In the genomic region with DNA sequence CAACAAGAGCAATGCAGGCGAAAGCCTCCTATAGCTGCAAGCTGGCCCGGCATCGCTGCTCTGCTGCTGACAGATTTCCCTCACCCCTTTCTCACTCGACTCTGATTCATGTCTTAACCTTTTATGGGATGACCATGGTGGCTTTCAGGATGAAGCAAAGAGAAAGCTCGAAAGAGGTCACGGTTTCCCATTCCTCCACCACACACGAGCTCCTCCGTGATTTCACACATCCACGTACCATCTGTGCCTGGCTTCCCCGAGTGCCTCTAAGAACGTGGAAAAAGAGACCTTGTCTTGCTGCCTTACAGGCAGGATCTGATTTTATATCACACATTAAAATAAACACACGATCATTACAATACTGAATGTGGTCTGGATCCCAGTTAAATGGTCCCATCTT, we compare ENCODE assay signal across 21 mouse cellular contexts.
DNase-seq lines count a peak whose midpoint lies in the region; ATAC-seq and TF ChIP-seq lines count a peak whose summit lies in the region.
"Had no signal": no experiment of that assay in that cellular context is flagged by ENCODE, and none has a peak within 500 bp of the region (broad histone marks: within the 10 kb centered on the region; RNA-seq: fewer than 3 reads in every experiment).

No protein-coding gene starts in this region.

- peak overlapping the region; percentile 49 for H3K27ac ChIP-seq in midbrain, embryonic 15.5 days
- no peak overlapping the region for H3K27ac ChIP-seq in midbrain, postnatal 0 days (ENCODE audit: low read depth, low read length)
- H3K27ac ChIP-seq in heart, embryonic 12.5 days (ENCODE audit: poor library complexity, severe bottlenecking): no peak overlapping the region
- H3K27ac ChIP-seq: hindbrain, embryonic 12.5 days; kidney, postnatal 0 days; limb, embryonic 15.5 days; midbrain, embryonic 12.5 days; neural tube, embryonic 12.5 days had no signal

- H3K36me3 ChIP-seq in midbrain, embryonic 15.5 days (replicated peaks): no peaks in the 10 kb centered on the region
- H3K36me3 ChIP-seq in midbrain, postnatal 0 days (ENCODE audit: insufficient read depth, low read length): no peaks in the 10 kb centered on the region
- no peaks in the 10 kb centered on the region for H3K36me3 ChIP-seq in heart, embryonic 12.5 days
- H3K36me3 ChIP-seq: hindbrain, embryonic 12.5 days; limb, embryonic 15.5 days; midbrain, embryonic 12.5 days; neural tube, embryonic 12.5 days had no signal

- peak; percentile 39 to 53 for DNase-seq in cerebellum, postnatal 36 days
- no peak for DNase-seq in midbrain, postnatal 0 days (ENCODE audit: low spot score)
- peak; percentile 67 to 87 for DNase-seq in frontal cortex, adult 2 months (ENCODE audit: extremely low spot score in 1 of 2, low spot score in 1 of 2)
- DNase-seq in right cerebral cortex, postnatal 25 days: peak; percentile 58
- no peak for DNase-seq in testis, postnatal 14 days (ENCODE audit: low spot score)
- DNase-seq: adrenal gland, postnatal 36 days; B cell, adult 2 months; layer of hippocampus, adult 9-11 months; liver, postnatal 0 days; lung, postnatal 36 days had no signal

- ATAC-seq in cerebellum, adult (ENCODE audit: insufficient number of reproducible peaks, low FRiP score, low TSS enrichment): no peak
- ATAC-seq in midbrain, embryonic 15.5 days (replicated peaks): peak; percentile 16; the same call in 1 of the 2 replicates
- no peak for ATAC-seq in midbrain, postnatal 0 days (ENCODE audit: low FRiP score)
- no peak for ATAC-seq in heart, embryonic 12.5 days (ENCODE audit: insufficient number of reproducible peaks, low FRiP score)
- ATAC-seq: intestine, embryonic 16.5 days; liver, postnatal 0 days; Patski had no signal

- H3K4me1 ChIP-seq in midbrain, embryonic 15.5 days: 0 out of 2 replicates have a peak, but pooled peaks cover 3% of the 10 kb centered on the region
- no peaks in the 10 kb centered on the region for H3K4me1 ChIP-seq in midbrain, postnatal 0 days (ENCODE audit: insufficient read depth, low read length)
- H3K4me1 ChIP-seq in heart, embryonic 12.5 days (replicated peaks): 0 out of 2 replicates have a peak, but pooled peaks cover 7% of the 10 kb centered on the region
- H3K4me1 ChIP-seq: hindbrain, embryonic 12.5 days; limb, embryonic 15.5 days; neural tube, embryonic 12.5 days had no signal

- H3K4me3 ChIP-seq in midbrain, embryonic 15.5 days: no peak overlapping the region
- H3K4me3 ChIP-seq in midbrain, postnatal 0 days (ENCODE audit: low read depth, low read length): no peak overlapping the region
- H3K4me3 ChIP-seq in heart, embryonic 12.5 days: no peak overlapping the region
- H3K4me3 ChIP-seq: erythroblast, embryonic 14.5 days; hindbrain, embryonic 12.5 days; limb, embryonic 15.5 days; midbrain, embryonic 12.5 days; neural tube, embryonic 12.5 days had no signal

- 75% methylated on average over 12 of the region's 12 CpGs for WGBS in midbrain, embryonic 15.5 days
- 77% methylated on average over 12 of the region's 12 CpGs for WGBS in midbrain, postnatal 0 days
- WGBS in heart, embryonic 12.5 days: 82% methylated on average over 12 of the region's 12 CpGs

- H3K9me3 ChIP-seq in midbrain, embryonic 15.5 days: no peaks in the 10 kb centered on the region
- no peaks in the 10 kb centered on the region for H3K9me3 ChIP-seq in midbrain, postnatal 0 days (ENCODE audit: low read length)
- peaks cover 5% of the 10 kb centered on the region; the same call in 1 of the 2 replicates for H3K9me3 ChIP-seq in heart, embryonic 12.5 days (replicated peaks)
- H3K9me3 ChIP-seq: hindbrain, embryonic 12.5 days; limb, embryonic 15.5 days; midbrain, embryonic 12.5 days had no signal

- no peak overlapping the region for H3K9ac ChIP-seq in midbrain, embryonic 15.5 days
- no peak overlapping the region for H3K9ac ChIP-seq in midbrain, postnatal 0 days (replicated peaks; ENCODE audit: low read length, poor library complexity, severe bottlenecking)
- H3K9ac ChIP-seq in heart, embryonic 12.5 days: no peak overlapping the region
- H3K9ac ChIP-seq: hindbrain, embryonic 12.5 days; limb, embryonic 15.5 days; liver, postnatal 0 days; midbrain, embryonic 12.5 days; neural tube, embryonic 12.5 days had no signal

- H3K4me2 ChIP-seq in midbrain, embryonic 15.5 days: no peak overlapping the region
- H3K4me2 ChIP-seq in midbrain, postnatal 0 days (ENCODE audit: low read depth, low read length, poor library complexity, severe bottlenecking): no peak overlapping the region
- no peak overlapping the region for H3K4me2 ChIP-seq in heart, embryonic 12.5 days
- H3K4me2 ChIP-seq: hindbrain, embryonic 12.5 days; limb, embryonic 15.5 days; midbrain, embryonic 12.5 days; neural tube, embryonic 12.5 days had no signal

- no peak for TF ChIP-seq CTCF in midbrain, postnatal 0 days (IDR thresholded peaks at IDR 0.05)

- H3K27me3 ChIP-seq in midbrain, embryonic 15.5 days (replicated peaks): no peaks in the 10 kb centered on the region
- no peaks in the 10 kb centered on the region for H3K27me3 ChIP-seq in midbrain, postnatal 0 days (ENCODE audit: insufficient read depth, low read length)
- H3K27me3 ChIP-seq in heart, embryonic 12.5 days (replicated peaks): peaks cover 12% of the 10 kb centered on the region; the same call in 1 of the 2 replicates
- H3K27me3 ChIP-seq: hindbrain, embryonic 12.5 days; limb, embryonic 15.5 days; midbrain, embryonic 12.5 days; neural tube, embryonic 12.5 days had no signal

Comparison
In these comparisons a context has a peak if more than half of its experiments do, and no peak if none do; other contexts are left out.
1. DNase-seq: peak in cerebellum, postnatal 36 days (2 of 2), frontal cortex, adult 2 months (2 of 2) and right cerebral cortex, postnatal 25 days (single experiment); none in midbrain, postnatal 0 days (single experiment) and testis, postnatal 14 days (single experiment).